Mouse (Mus musculus) layer of hippocampus, adult 9-10 months (tissue): ENCODE measurements around the gene Ube2l3.

Experiments
- DNase-seq: peaks from one replicate; pipeline ENCODE4 v3.0.0; 2022; ENCODE audit warnings: low spot score

Gene Ube2l3

GRCm38 (mm10) chr16:17146772-17147235 lies 55.6 kb downstream of the Ube2l3 start, which contains the start of gene Ccdc116:
Gene Ccdc116, minus strand, starts transcription at chr16:17147229.
- DNase-seq = peak; percentile 45

GRCm38 (mm10) chr16:17144339-17144738 lies 58.1 kb downstream of the Ube2l3 start, which contains the start of gene Ydjc:
Gene Ydjc, plus strand, starts transcription at chr16:17144621.
- DNase-seq = no peak

- DNase-seq = no peak
These were observed 65.1 kb downstream of the Ube2l3 start for GRCm38 (mm10) chr16:17137355-17137754.

GRCm38 (mm10) chr16:17132906-17133200 lies 69.6 kb downstream of the Ube2l3 start:
- DNase-seq = no peak

GRCm38 (mm10) chr16:17132089-17132905 lies 70.2 kb downstream of the Ube2l3 start, which contains the start of gene Sdf2l1:
Gene Sdf2l1, minus strand, starts transcription at chr16:17132383.
- peak; percentile 97 for DNase-seq

- DNase-seq = no peak
These were observed 71.0 kb downstream of the Ube2l3 start for GRCm38 (mm10) chr16:17131191-17132088.

- no peak for DNase-seq
These were observed 75.2 kb downstream of the Ube2l3 start for GRCm38 (mm10) chr16:17127292-17127691.

- DNase-seq = no peak
These were observed 77.5 kb downstream of the Ube2l3 start, which contains the start of gene 2610318N02Rik for GRCm38 (mm10) chr16:17124871-17125520. Gene 2610318N02Rik, minus strand, starts transcription at chr16:17125167.

GRCm38 (mm10) chr16:17124119-17124870 lies 78.2 kb downstream of the Ube2l3 start:
- no peak for DNase-seq

GRCm38 (mm10) chr16:17121569-17121968 lies 80.9 kb downstream of the Ube2l3 start:
- DNase-seq = no peak

- DNase-seq = no peak
These were observed 85.1 kb downstream of the Ube2l3 start for GRCm38 (mm10) chr16:17117309-17117799.

GRCm38 (mm10) chr16:17110771-17111743 lies 91.4 kb downstream of the Ube2l3 start, which contains the start of gene Ppil2:
Gene Ppil2, minus strand, starts transcription at chr16:17111257.
- DNase-seq = no peak

GRCm38 (mm10) chr16:17104600-17104999 lies 97.8 kb downstream of the Ube2l3 start:
- DNase-seq = no peak

GRCm38 (mm10) chr16:17102630-17103220 lies 99.7 kb downstream of the Ube2l3 start:
- DNase-seq = no peak
